Mouse (Mus musculus) limb, embryonic 15.5 days (tissue): ENCODE measurements around the gene Lrrc58. TPM values are rescaled to one million over a fixed set of nuclear protein-coding genes. Genes with fewer than 3 reads are reported as not detected.

Experiments used
- ATAC-seq: fragments of 200-750 bp; cut with Nextera tagmentation; 2 replicates; pipeline ENCODE4 v1.8.0; 2017; ENCODE audit warnings: low read depth, moderate TSS enrichment; ENCODE audit not compliant: insufficient number of reproducible peaks, low FRiP score, low TSS enrichment
- H3K27ac ChIP-seq: fragments of 300-500 bp; sonication (generic); 2 replicates; pipeline ENCODE4 v1.5.1; 2015; ENCODE audit warnings: moderate library complexity, mild to moderate bottlenecking, inconsistent platforms
- H3K27me3 ChIP-seq: fragments of 300-500 bp; sonication (generic); 2 replicates; pipeline ENCODE4 v1.6.1; 2015; ENCODE audit warnings: inconsistent platforms
- H3K36me3 ChIP-seq: fragments of 300-500 bp; sonication (generic); 2 replicates; pipeline ENCODE4 v1.6.1; 2015; ENCODE audit warnings: inconsistent platforms
- H3K4me1 ChIP-seq: fragments of 300-500 bp; sonication (generic); 2 replicates; pipeline ENCODE4 v1.6.1; 2015; ENCODE audit warnings: inconsistent platforms
- H3K4me2 ChIP-seq: fragments of 300-500 bp; sonication (generic); 2 replicates; pipeline ENCODE4 v1.6.1; 2015; ENCODE audit warnings: mild to moderate bottlenecking, inconsistent platforms
- H3K4me3 ChIP-seq: fragments of 300-500 bp; sonication (generic); 2 replicates; pipeline ENCODE4 v1.5.1; 2015; ENCODE audit warnings: mild to moderate bottlenecking, inconsistent platforms
- H3K9ac ChIP-seq: fragments of 300-500 bp; sonication (generic); 2 replicates; pipeline ENCODE4 v1.6.1; 2015; ENCODE audit warnings: inconsistent platforms
- H3K9me3 ChIP-seq: fragments of 300-500 bp; sonication (generic); 2 replicates; pipeline ENCODE4 v1.6.1; 2016; ENCODE audit warnings: inconsistent platforms
- WGBS: fragments of 180-500 bp; shearing (Covaris S2); methylation state at CpG from one replicate; pipeline ENCODE4 v1.1.7; 2015; 5-methylcytosine and 5-hydroxymethylcytosine counted together
- polyA plus RNA-seq: library from polyadenylated mRNA; unstranded; fragments of >200 nt; fragmentation: Nextera tagmentation; extraction: Ambion mirVana; gene quantifications from 2 replicates; pipeline ENCODE4 v1.2.1, GENCODE M21; 2015

Lrrc58 gene
- polyA plus RNA-seq, 1 experiment from 2014 or later, result 53.1 TPM

DNA sequence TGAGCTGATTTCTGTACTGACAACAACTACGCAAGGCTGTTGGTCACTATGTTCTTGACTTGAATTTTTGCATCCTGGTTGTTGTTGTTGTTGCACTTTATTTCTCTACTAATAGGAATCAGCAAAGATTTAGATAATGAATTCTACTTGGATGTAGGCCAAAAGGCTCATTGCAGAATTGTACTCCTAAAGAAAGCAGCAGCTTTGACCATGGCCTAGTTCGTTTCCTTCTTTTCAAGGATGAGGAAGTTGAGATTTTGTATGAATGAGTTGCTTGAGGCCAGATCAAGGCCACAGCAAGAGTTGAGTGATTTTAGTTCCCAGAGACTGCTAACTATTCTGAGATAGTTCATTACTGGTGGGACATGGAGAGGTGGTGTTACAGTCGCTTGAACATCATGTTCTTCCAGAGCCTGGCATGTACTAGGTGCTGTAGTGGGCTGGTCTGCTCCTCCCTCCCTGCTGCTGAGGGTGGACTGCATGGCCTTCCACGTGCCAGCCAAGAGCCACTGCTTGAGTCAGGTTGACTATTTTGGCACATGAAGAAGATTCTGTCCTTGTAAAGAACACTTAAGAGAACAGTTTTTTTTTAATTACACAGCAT lies 3.0 kb downstream of the Lrrc58 start:
- Histone ChIP-seq H3K27ac (no peak overlapping the region), H3K36me3 (0 out of 2 replicates have a peak, but pooled peaks cover 5% of the 10 kb centered on the region), H3K9ac (no peak overlapping the region), H3K4me3 (no peak overlapping the region), H3K4me2 (no peak overlapping the region), H3K9me3 (no peaks in the 10 kb centered on the region), H3K4me1 (peaks cover 26% of the 10 kb centered on the region; the same call in 1 of the 2 replicates), H3K27me3 (no peaks in the 10 kb centered on the region)
- 79% methylated on average over 4 of the region's 4 CpGs for WGBS
- ATAC-seq, result no peak

DNA sequence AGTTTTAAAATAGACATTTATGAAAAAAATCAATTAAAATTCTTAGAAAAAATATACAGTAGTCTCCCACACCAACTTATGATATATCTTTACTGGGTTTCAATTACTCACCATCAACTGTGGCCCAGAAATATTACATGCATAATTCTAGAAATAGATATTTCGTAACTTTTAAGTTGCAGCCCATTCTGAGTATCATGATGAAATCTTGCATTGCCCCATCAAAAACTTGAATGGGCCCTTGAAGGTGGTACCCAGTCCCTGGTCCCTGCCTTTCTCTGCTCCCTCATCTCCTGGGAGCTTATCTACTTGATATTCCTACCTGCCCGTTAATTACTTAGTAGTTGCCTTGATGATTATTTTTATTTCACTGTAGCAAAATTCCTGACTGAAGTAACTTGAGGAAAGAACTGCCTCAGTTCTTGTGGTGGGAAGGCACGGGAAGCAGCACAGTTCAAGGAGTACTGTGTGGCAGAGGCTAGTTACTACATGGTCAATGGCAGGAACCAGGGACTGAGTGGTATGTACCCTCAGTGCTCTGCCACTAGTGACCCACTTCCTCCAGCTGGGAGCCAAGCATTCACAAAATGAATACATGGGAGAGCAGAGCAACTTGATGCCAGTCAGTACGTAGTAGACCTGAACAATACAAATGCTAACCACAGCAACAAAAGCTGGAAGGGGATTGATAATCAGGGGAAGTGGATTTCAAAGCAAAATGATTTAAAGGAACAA lies 6.5 kb downstream of the Lrrc58 start:
- Histone ChIP-seq H3K9me3 (no peaks in the 10 kb centered on the region), H3K9ac (no peak overlapping the region), H3K4me1 (peaks cover 21% of the 10 kb centered on the region; the same call in 1 of the 2 replicates), H3K36me3 (peaks cover 22% of the 10 kb centered on the region), H3K4me2 (no peak overlapping the region), H3K4me3 (no peak overlapping the region), H3K27ac (no peak overlapping the region), H3K27me3 (no peaks in the 10 kb centered on the region)
- ATAC-seq, result no peak
- 88% methylated on average over 4 of the region's 4 CpGs for WGBS

DNA sequence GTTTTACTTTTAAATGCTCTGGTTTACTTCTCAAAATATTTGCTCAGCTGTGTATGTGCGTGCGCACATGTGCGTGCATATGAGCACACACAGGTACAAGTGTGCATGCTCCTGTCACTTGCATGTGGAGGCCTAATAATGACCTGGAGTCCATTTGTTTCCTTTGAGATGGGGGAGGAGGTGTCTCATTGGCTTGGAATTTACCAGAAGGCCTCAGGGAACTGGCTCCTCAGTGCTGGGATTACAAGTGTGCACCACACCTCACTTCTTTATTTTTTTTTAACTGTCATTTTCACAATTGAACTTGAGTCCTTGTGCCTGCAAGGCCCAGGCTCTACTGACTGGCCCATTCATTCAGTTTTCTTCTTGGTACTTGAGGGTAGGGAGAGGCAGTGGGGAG lies 9.2 kb downstream of the Lrrc58 start:
- Histone ChIP-seq H3K4me3 (no peak overlapping the region), H3K4me1 (peaks cover 4% of the 10 kb centered on the region; the same call in 1 of the 2 replicates), H3K36me3 (peaks cover 40% of the 10 kb centered on the region), H3K27ac (no peak overlapping the region), H3K9me3 (no peaks in the 10 kb centered on the region), H3K27me3 (no peaks in the 10 kb centered on the region), H3K9ac (no peak overlapping the region), H3K4me2 (no peak overlapping the region)
- WGBS, result 98% methylated on average over 3 of the region's 3 CpGs
- no peak for ATAC-seq

- Histone ChIP-seq H3K4me3 (no peak overlapping the region), H3K9ac (no peak overlapping the region), H3K36me3 (peaks cover 55% of the 10 kb centered on the region), H3K9me3 (no peaks in the 10 kb centered on the region), H3K4me2 (no peak overlapping the region), H3K4me1 (peaks cover 4% of the 10 kb centered on the region; the same call in 1 of the 2 replicates), H3K27ac (no peak overlapping the region), H3K27me3 (no peaks in the 10 kb centered on the region)
- WGBS, result 87% methylated on average over 7 of the region's 7 CpGs
- no peak for ATAC-seq
These were observed 10.8 kb downstream of the Lrrc58 start for GRCm38 (mm10) chr16:37878951-37879505.

- Histone ChIP-seq H3K36me3 (peaks cover 57% of the 10 kb centered on the region), H3K4me3 (no peak overlapping the region)
These were observed 11.7 kb downstream of the Lrrc58 start for GRCm38 (mm10) chr16:37879750-37880419.

DNA sequence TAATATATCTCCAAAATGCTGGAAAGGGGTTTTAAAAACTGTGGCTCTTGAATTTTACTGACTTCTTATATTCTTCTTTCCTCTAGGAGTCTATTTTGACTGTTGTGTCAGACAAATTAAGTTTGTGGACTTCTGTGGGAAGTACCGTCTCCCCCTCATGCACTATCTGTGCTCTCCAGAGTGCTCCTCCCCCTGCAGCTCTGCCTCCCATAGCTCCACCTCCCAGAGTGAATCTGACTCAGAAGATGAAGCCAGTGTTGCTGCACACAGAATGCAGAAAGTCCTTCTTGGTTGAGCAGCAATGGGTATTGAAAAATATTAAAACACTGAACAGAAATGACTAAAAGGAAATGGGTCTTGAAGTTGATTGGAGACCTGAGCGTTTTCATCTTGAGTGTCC lies 13.0 kb downstream of the Lrrc58 start:
- Histone ChIP-seq H3K4me1 (no peaks in the 10 kb centered on the region), H3K27me3 (no peaks in the 10 kb centered on the region), H3K9ac (no peak overlapping the region), H3K9me3 (no peaks in the 10 kb centered on the region), H3K36me3 (peaks cover 57% of the 10 kb centered on the region), H3K4me2 (no peak overlapping the region), H3K27ac (no peak overlapping the region), H3K4me3 (no peak overlapping the region)
- ATAC-seq, result no peak
- 83% methylated on average over 2 of the region's 2 CpGs for WGBS

More at GRCm38 (mm10) chr16:37879750-37880419, 11.7 kb downstream of the Lrrc58 start:
- H3K27me3 ChIP-seq, result no peaks in the 10 kb centered on the region
- ATAC-seq, result no peak
- H3K4me2 ChIP-seq, result no peak overlapping the region
- H3K27ac ChIP-seq, result no peak overlapping the region
- no peak overlapping the region for H3K9ac ChIP-seq
- H3K4me1 ChIP-seq, result peaks cover 1% of the 10 kb centered on the region; the same call in 1 of the 2 replicates
- 96% methylated on average over 4 of the region's 4 CpGs for WGBS
- no peaks in the 10 kb centered on the region for H3K9me3 ChIP-seq

DNA sequence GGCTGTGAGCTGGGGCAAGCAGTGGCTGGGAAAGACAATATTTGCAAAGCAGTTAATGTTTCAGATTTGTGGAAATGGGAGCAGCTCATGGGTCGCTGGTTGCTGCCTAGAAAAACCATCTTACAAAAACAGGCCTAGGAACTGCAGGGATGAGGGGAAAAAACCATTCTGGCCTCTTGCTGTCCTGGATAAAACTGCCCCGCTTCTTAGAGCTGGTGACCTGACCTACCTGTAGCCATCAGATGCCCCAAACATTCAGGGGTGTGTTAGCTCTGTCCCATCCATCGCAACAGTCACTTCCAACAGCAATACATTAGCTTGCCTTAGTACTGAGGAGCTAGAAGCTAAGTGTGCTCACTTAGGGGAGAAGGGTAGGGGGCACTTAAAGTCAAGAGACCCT lies 20.8 kb downstream of the Lrrc58 start:
- H3K9ac ChIP-seq, result no peak overlapping the region
- H3K27ac ChIP-seq, result 0 out of 2 replicates have a peak overlapping the region, but pooled peaks have one; percentile 38
- WGBS, result 87% methylated on average over 3 of the region's 3 CpGs
- ATAC-seq, result no peak
- H3K4me3 ChIP-seq, result no peak overlapping the region
- H3K36me3 ChIP-seq, result peaks cover 3% of the 10 kb centered on the region; the same call in 1 of the 2 replicates
- peaks cover 12% of the 10 kb centered on the region; the same call in 1 of the 2 replicates for H3K4me1 ChIP-seq
- no peak overlapping the region for H3K4me2 ChIP-seq
- H3K9me3 ChIP-seq, result no peaks in the 10 kb centered on the region
- no peaks in the 10 kb centered on the region for H3K27me3 ChIP-seq

- Histone ChIP-seq H3K27ac (0 out of 2 replicates have a peak overlapping the region, but pooled peaks have one; percentile 1), H3K4me1 (peaks cover 12% of the 10 kb centered on the region; the same call in 1 of the 2 replicates), H3K27me3 (no peaks in the 10 kb centered on the region), H3K4me2 (no peak overlapping the region), H3K9me3 (no peaks in the 10 kb centered on the region), H3K36me3 (no peaks in the 10 kb centered on the region), H3K9ac (no peak overlapping the region), H3K4me3 (no peak overlapping the region)
- WGBS, result 21% methylated on average over 2 of the region's 2 CpGs
- ATAC-seq, result no peak
These were observed 24.5 kb downstream of the Lrrc58 start for GRCm38 (mm10) chr16:37892667-37893066.

- no peak for ATAC-seq
- peaks cover 12% of the 10 kb centered on the region; the same call in 1 of the 2 replicates for H3K4me1 ChIP-seq
- H3K9ac ChIP-seq, result no peak overlapping the region
- H3K9me3 ChIP-seq, result no peaks in the 10 kb centered on the region
- H3K36me3 ChIP-seq, result no peaks in the 10 kb centered on the region
- no peak overlapping the region for H3K4me2 ChIP-seq
- no peak overlapping the region for H3K27ac ChIP-seq
- WGBS, result 31% methylated on average over 6 of the region's 6 CpGs
- no peaks in the 10 kb centered on the region for H3K27me3 ChIP-seq
- no peak overlapping the region for H3K4me3 ChIP-seq
These were observed 25.2 kb downstream of the Lrrc58 start for GRCm38 (mm10) chr16:37893381-37893780.

GRCm38 (mm10) chr16:37893942-37894341 lies 25.8 kb downstream of the Lrrc58 start:
- Histone ChIP-seq H3K9ac (no peak overlapping the region), H3K27me3 (no peaks in the 10 kb centered on the region), H3K36me3 (no peaks in the 10 kb centered on the region), H3K4me1 (peaks cover 13% of the 10 kb centered on the region; the same call in 1 of the 2 replicates), H3K4me3 (no peak overlapping the region), H3K9me3 (no peaks in the 10 kb centered on the region), H3K4me2 (no peak overlapping the region), H3K27ac (no peak overlapping the region)
- ATAC-seq, result no peak
- 77% methylated on average over 2 of the region's 2 CpGs for WGBS

DNA sequence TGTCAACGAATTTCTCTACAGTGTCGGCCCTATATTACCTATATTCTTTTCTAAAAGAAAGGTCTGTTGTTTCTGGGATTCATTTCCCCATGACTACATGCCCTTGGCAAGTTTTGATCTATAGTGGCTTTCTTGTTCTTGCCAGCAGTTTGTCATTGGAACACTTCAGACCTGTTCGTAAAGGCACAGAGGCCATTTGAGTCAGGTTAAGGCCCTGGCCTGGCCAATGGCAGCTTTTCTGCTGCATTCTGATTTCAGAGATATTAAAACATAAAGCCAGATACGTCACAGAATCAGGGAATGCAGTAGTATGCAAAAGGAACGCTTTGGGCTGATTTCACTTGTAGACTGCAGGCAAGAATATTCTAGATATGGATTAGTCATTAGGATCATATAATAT lies 30.6 kb downstream of the Lrrc58 start:
- Histone ChIP-seq H3K36me3 (no peaks in the 10 kb centered on the region), H3K4me1 (peaks cover 6% of the 10 kb centered on the region; the same call in 1 of the 2 replicates), H3K4me3 (no peak overlapping the region), H3K4me2 (no peak overlapping the region), H3K9ac (no peak overlapping the region), H3K9me3 (no peaks in the 10 kb centered on the region), H3K27ac (no peak overlapping the region), H3K27me3 (no peaks in the 10 kb centered on the region)
- WGBS, result 60% methylated on average over 5 of the region's 5 CpGs
- no peak for ATAC-seq
